Mouse (Mus musculus) left cerebral cortex, postnatal 4 days (tissue): ENCODE measurements around the gene Clpsl2. TPM values are rescaled to one million over a fixed set of nuclear protein-coding genes. Genes with fewer than 3 reads are reported as not detected.
"Not testable (repeated sequence)": the region's sequence is repeated elsewhere in the genome, so short reads cannot be mapped to it uniquely, and the experiment has no call there.

Experiments
- DNase-seq: peaks from one replicate; pipeline ENCODE4 v3.0.0-alpha.2; 2022
- intact Hi-C: fragments of 180-260 bp; cut with DNase I; formaldehyde crosslinking; loops from one replicate; pipeline ENCODE4 v1.15.1; 2025
- total RNA-seq, 2 experiments: library from RNA; stranded (reverse); gene quantifications; 2 replicates each; pipeline ENCODE4 v1.2.3; 2021

Gene Clpsl2
- total RNA-seq, 2 experiments from 2014 or later = not detected

GRCm38 (mm10) chr17:28554021-28554420 lies 4.8 kb downstream of the Clpsl2 start:
- intact Hi-C loops, DNase-seq: not testable (repeated sequence)

GRCm38 (mm10) chr17:28556635-28557396 lies 7.6 kb downstream of the Clpsl2 start:
- no peak for DNase-seq
- intact Hi-C loops = no loop called here

GRCm38 (mm10) chr17:28557772-28558171 lies 8.6 kb downstream of the Clpsl2 start:
- intact Hi-C loops = no loop called here
- DNase-seq = no peak

- intact Hi-C loops = no loop called here
- DNase-seq = no peak
Observed at GRCm38 (mm10) chr17:28560598-28560997, 11.4 kb downstream of the Clpsl2 start, which contains the start of gene Clps. Clps (minus strand) TSS chr17:28560766.

- intact Hi-C loops = no loop called here
- DNase-seq = no peak
Observed at GRCm38 (mm10) chr17:28561613-28562012, 12.4 kb downstream of the Clpsl2 start.

GRCm38 (mm10) chr17:28565181-28565580 lies 16.0 kb downstream of the Clpsl2 start:
- no peak for DNase-seq
- intact Hi-C loops = no loop called here

GRCm38 (mm10) chr17:28567541-28567940 lies 18.3 kb downstream of the Clpsl2 start:
- intact Hi-C loops = no loop called here
- no peak for DNase-seq

GRCm38 (mm10) chr17:28571868-28572267 lies 22.7 kb downstream of the Clpsl2 start:
- DNase-seq = no peak
- intact Hi-C loops = no loop called here

- intact Hi-C loops = no loop called here
- no peak for DNase-seq
Observed at GRCm38 (mm10) chr17:28572521-28572920, 23.3 kb downstream of the Clpsl2 start.

- no peak for DNase-seq
- intact Hi-C loops = no loop called here
Observed at GRCm38 (mm10) chr17:28572941-28573340, 23.7 kb downstream of the Clpsl2 start.

- intact Hi-C loops = no loop called here
- peak; percentile 69 for DNase-seq
Observed at GRCm38 (mm10) chr17:28575244-28576125, 26.3 kb downstream of the Clpsl2 start, which contains the start of gene Lhfpl5. Lhfpl5 (plus strand) TSS chr17:28575641.

- peak; percentile 29 for DNase-seq
- intact Hi-C loops = no loop called here
Observed at GRCm38 (mm10) chr17:28580396-28580795, 31.2 kb downstream of the Clpsl2 start.

GRCm38 (mm10) chr17:28581056-28581455 lies 31.8 kb downstream of the Clpsl2 start:
- intact Hi-C loops = no loop called here
- no peak for DNase-seq

- no peak for DNase-seq
- intact Hi-C loops = no loop called here
Observed at GRCm38 (mm10) chr17:28586509-28586908, 37.3 kb downstream of the Clpsl2 start.

- intact Hi-C loops = no loop called here
- no peak for DNase-seq
Observed at GRCm38 (mm10) chr17:28588591-28588990, 39.4 kb downstream of the Clpsl2 start.

GRCm38 (mm10) chr17:28590596-28590995 lies 41.4 kb downstream of the Clpsl2 start:
- intact Hi-C loops = no loop called here
- DNase-seq = no peak

GRCm38 (mm10) chr17:28591476-28591875 lies 42.3 kb downstream of the Clpsl2 start:
- intact Hi-C loops = no loop called here
- no peak for DNase-seq

- intact Hi-C loops = no loop called here
- peak; percentile 77 for DNase-seq
Observed at GRCm38 (mm10) chr17:28592998-28593397, 43.8 kb downstream of the Clpsl2 start.

- no peak for DNase-seq
- intact Hi-C loops = no loop called here
Observed at GRCm38 (mm10) chr17:28593965-28594364, 44.8 kb downstream of the Clpsl2 start.

- DNase-seq = no peak
- intact Hi-C loops = no loop called here
Observed at GRCm38 (mm10) chr17:28600780-28601179, 51.6 kb downstream of the Clpsl2 start.

- no peak for DNase-seq
- intact Hi-C loops = no loop called here
Observed at GRCm38 (mm10) chr17:28601557-28602250, 52.5 kb downstream of the Clpsl2 start.
